Mouse (Mus musculus) embryonic facial prominence, embryonic 15.5 days (tissue): Measurements from ENCODE around the gene Tacstd2. TPM values are rescaled to one million over a fixed set of nuclear protein-coding genes. Genes with fewer than 3 reads are reported as not detected.
"Not testable (repeated sequence)": the region's sequence is repeated elsewhere in the genome, so short reads cannot be mapped to it uniquely, and the experiment has no call there.

Experiments used
- ATAC-seq: fragments of 200-750 bp; cut with Nextera tagmentation; 2 replicates; pipeline ENCODE4 v1.8.0; 2017; ENCODE audit warnings: low read depth, moderate TSS enrichment; ENCODE audit not compliant: insufficient number of reproducible peaks, low FRiP score, low TSS enrichment
- H3K27ac ChIP-seq: fragments of 300-500 bp; sonication (generic); replicated peaks from 2 replicates; pipeline ENCODE4 v1.5.1; 2015; ENCODE audit warnings: mild to moderate bottlenecking, inconsistent platforms
- H3K27me3 ChIP-seq: fragments of 300-500 bp; sonication (generic); 2 replicates; pipeline ENCODE4 v1.6.1; 2015; ENCODE audit warnings: inconsistent platforms
- H3K36me3 ChIP-seq: fragments of 300-500 bp; sonication (generic); 2 replicates; pipeline ENCODE4 v1.6.1; 2015; ENCODE audit warnings: mild to moderate bottlenecking, inconsistent platforms
- H3K4me1 ChIP-seq: fragments of 300-500 bp; sonication (generic); 2 replicates; pipeline ENCODE4 v1.6.1; 2015; ENCODE audit warnings: inconsistent platforms
- H3K4me2 ChIP-seq: fragments of 300-500 bp; sonication (generic); replicated peaks from 2 replicates; pipeline ENCODE4 v1.6.1; 2015; ENCODE audit warnings: mild to moderate bottlenecking, inconsistent platforms
- H3K4me3 ChIP-seq: fragments of 300-500 bp; sonication (generic); replicated peaks from 2 replicates; pipeline ENCODE4 v1.5.1; 2015; ENCODE audit warnings: mild to moderate bottlenecking, inconsistent platforms
- H3K9ac ChIP-seq: fragments of 300-500 bp; sonication (generic); 2 replicates; pipeline ENCODE4 v1.6.1; 2015; ENCODE audit warnings: inconsistent platforms
- H3K9me3 ChIP-seq: fragments of 300-500 bp; sonication (generic); replicated peaks from 2 replicates; pipeline ENCODE4 v1.6.1; 2016; ENCODE audit warnings: inconsistent platforms
- WGBS: fragments of 180-500 bp; shearing (Covaris S2); methylation state at CpG from one replicate; pipeline ENCODE4 v1.1.7; 2015; 5-methylcytosine and 5-hydroxymethylcytosine counted together
- polyA plus RNA-seq: library from polyadenylated mRNA; unstranded; fragments of >200 nt; fragmentation: Nextera tagmentation; extraction: Ambion mirVana; gene quantifications from 2 replicates; pipeline ENCODE4 v1.2.1, GENCODE M21; 2015

The Tacstd2 gene
- polyA plus RNA-seq, 1 experiment from 2014 or later = 198 TPM

- no peak for ATAC-seq
- H3K4me1 ChIP-seq = no peaks in the 10 kb centered on the region
Measured at GRCm38 (mm10) chr6:67510752-67511151, 24.8 kb downstream of the Tacstd2 start.

DNA sequence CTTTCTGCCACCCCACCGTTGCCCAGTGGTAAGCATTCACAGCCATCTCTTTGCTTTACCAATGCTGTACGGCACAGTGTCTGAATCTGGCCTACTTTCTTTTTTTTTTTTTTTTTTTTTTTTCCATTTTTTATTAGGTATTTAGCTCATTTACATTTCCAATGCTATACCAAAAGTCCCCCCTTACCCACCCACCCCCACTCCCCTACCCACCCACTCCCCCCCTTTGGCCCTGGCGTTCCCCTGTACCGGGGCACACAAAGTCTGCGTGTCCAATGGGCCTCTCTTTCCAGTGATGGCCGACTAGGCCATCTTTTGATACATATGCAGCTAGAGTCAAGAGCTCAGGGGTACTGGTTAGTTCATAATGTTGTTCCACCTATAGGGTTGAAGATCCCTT lies 33.7 kb downstream of the Tacstd2 start:
- not testable (repeated sequence) for H3K4me3 ChIP-seq, H3K4me1 ChIP-seq, H3K9ac ChIP-seq, H3K36me3 ChIP-seq, H3K27me3 ChIP-seq, H3K4me2 ChIP-seq, H3K9me3 ChIP-seq, H3K27ac ChIP-seq
- 0 out of 2 replicates have a peak, but pooled peaks have one; percentile 81 for ATAC-seq
- 84% methylated on average over 2 of the region's 6 CpGs for WGBS

More at GRCm38 (mm10) chr6:67510752-67511151, 24.8 kb downstream of the Tacstd2 start:
- Histone ChIP-seq H3K27ac (no peak overlapping the region), H3K27me3 (no peaks in the 10 kb centered on the region), H3K4me3 (no peak overlapping the region), H3K9ac (no peak overlapping the region), H3K36me3 (no peaks in the 10 kb centered on the region), H3K4me2 (no peak overlapping the region), H3K9me3 (no peaks in the 10 kb centered on the region)

GRCm38 (mm10) chr6:67491755-67492154 lies 43.8 kb downstream of the Tacstd2 start, which contains the start of gene Il23r:
TSS of gene Il23r (minus strand) at chr6:67491855.
- Histone ChIP-seq H3K9me3 (no peaks in the 10 kb centered on the region), H3K36me3 (no peaks in the 10 kb centered on the region), H3K4me2 (no peak within 1 kb of the TSS), H3K9ac (no peak within 1 kb of the TSS), H3K27me3 (no peaks in the 10 kb centered on the region), H3K4me3 (no peak within 1 kb of the TSS), H3K4me1 (no peaks in the 10 kb centered on the region), H3K27ac (no peak within 1 kb of the TSS)
- 57% methylated on average over 2 of the region's 2 CpGs for WGBS
- no peak for ATAC-seq

Other genes with a start within 250 kb of the Tacstd2 start
- gene Il12rb2, start 159.6 kb downstream of the Tacstd2 start, polyA plus RNA-seq = 0.19 TPM in 1 of 2 replicates, not detected in the other
- gene Il23r, start 43.9 kb downstream of the Tacstd2 start, polyA plus RNA-seq = 0.11 TPM in 1 of 2 replicates, not detected in the other